Mouse (Mus musculus) 3134 (cell line): ENCODE data around the gene Lect2.

Experiments
- DNase-seq: peaks from one replicate; pipeline ENCODE4 v3.0.0-alpha.2; 2011; ENCODE audit warnings: low spot score; ENCODE audit not compliant: insufficient read length; ENCODE audit errors: extremely low read depth

The Lect2 gene

DNA sequence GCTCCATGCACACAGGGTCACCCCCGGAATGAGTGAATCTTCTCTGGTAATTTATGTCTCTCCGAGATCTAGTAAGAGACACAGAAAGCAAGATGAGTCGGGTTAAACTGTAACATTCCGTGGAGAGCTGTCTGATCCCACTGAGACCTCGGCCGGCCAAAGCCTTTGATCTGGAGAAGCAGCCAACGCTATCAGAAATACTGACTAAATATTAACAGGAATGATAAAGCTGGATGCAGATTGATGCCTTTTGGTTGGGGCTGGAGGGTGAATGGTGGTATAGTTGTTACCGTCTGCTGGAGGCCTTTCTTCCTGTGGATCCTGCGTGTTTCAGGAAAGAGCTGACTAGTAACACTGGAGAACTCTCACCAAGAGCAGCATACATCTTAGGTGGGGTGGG lies at the start of gene Lect2:
Gene Lect2, minus strand, starts transcription at position 102 of the 400 bp plus-strand sequence.
- DNase-seq = no peak

- no peak for DNase-seq
Measured at GRCm38 (mm10) chr13:56597296-56597695, 49.0 kb upstream of the Lect2 start.

- no peak for DNase-seq
Measured at GRCm38 (mm10) chr13:56595246-56595645, 46.9 kb upstream of the Lect2 start.

- no peak for DNase-seq
Measured at GRCm38 (mm10) chr13:56593961-56594391, 45.7 kb upstream of the Lect2 start.

DNA sequence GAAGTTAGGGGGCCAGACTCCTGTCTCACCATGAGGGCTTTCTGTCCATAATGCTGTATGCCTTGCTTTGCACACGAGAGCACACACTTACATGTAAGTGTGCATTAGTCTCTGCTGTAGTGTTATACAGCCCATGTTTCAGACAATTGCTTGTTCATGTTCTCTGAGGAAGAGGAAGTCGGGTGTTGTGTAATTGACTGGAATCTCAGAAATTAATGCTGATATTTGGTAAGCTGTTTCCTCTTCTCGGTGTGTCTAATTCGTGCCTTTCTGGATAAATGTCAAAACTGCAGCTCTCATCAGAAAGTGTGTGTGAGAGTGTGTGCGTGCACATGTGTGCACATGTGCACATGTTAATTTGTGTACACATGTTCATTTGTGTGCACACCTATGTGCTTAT lies 44.9 kb upstream of the Lect2 start:
- no peak for DNase-seq

- no peak for DNase-seq
Measured at GRCm38 (mm10) chr13:56591939-56592338, 43.6 kb upstream of the Lect2 start.

- no peak for DNase-seq
Measured at GRCm38 (mm10) chr13:56591191-56591590, 42.9 kb upstream of the Lect2 start.

GRCm38 (mm10) chr13:56590202-56590601 lies 41.9 kb upstream of the Lect2 start:
- no peak for DNase-seq

GRCm38 (mm10) chr13:56588454-56589117 lies 40.3 kb upstream of the Lect2 start:
- DNase-seq = no peak

DNA sequence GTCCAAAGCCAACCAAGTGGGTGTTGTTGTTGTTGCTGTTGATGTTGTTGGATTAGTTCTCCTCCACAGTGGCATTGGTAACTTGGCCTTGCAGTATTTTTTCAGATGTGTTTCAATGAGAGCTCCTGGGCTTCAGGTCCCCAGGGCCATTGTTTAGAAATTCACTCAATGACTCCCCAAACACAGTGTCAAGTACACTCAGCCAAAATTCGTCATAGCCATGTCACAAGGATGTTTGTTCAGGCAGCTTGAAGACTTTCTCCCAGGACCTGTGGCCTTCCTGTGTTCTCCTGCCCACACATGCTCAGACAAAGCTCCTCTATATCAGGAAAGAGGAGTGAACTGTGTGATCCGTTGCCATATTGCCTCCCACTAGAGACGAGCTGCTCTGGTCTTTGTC lies 37.7 kb upstream of the Lect2 start:
- DNase-seq = no peak

GRCm38 (mm10) chr13:56582720-56583119 lies 34.4 kb upstream of the Lect2 start:
- peak; percentile 69 for DNase-seq

- DNase-seq = peak; percentile 83
Measured at GRCm38 (mm10) chr13:56581961-56582434, 33.7 kb upstream of the Lect2 start.

DNA sequence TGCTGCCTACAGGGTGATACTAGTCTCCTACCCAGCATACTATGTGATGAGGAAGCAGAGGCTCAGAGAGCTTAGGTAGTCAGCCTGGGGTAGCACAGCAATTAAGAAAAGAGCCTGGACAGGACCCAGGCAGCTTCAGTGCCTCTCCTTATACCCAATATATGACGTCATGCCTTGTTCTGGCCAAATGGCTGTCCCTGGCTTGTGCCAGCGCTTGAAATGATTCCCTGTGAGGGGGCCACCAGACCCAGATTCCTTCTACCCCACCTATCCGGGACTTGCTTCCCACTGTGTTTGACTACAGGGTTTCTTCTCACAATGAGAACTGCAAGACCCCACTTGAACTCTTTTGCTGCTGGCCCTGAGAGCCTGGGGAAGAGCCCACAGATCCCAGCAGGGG lies 33.2 kb upstream of the Lect2 start:
- DNase-seq = peak; percentile 53

DNA sequence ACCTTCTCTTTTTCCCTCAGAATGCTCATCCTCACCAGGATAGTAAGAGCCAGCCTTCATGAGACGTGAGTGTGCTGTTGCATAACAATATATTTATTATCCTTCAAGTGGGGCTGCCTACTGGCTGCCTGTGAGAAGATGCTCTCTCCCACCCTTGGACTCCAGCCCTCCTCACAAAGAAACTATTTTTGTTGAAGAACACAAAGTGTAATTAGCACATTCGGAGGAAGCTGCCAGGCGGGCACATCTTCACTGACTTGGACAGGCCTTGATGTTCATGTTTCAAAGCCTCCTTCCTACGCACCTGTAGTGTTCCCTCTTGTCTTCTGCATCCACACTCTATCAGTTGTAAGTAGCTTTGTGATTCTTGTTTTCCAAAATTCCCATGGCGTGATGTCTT lies 32.1 kb upstream of the Lect2 start:
- DNase-seq = no peak

GRCm38 (mm10) chr13:56578097-56578496 lies 29.8 kb upstream of the Lect2 start:
- no peak for DNase-seq

DNA sequence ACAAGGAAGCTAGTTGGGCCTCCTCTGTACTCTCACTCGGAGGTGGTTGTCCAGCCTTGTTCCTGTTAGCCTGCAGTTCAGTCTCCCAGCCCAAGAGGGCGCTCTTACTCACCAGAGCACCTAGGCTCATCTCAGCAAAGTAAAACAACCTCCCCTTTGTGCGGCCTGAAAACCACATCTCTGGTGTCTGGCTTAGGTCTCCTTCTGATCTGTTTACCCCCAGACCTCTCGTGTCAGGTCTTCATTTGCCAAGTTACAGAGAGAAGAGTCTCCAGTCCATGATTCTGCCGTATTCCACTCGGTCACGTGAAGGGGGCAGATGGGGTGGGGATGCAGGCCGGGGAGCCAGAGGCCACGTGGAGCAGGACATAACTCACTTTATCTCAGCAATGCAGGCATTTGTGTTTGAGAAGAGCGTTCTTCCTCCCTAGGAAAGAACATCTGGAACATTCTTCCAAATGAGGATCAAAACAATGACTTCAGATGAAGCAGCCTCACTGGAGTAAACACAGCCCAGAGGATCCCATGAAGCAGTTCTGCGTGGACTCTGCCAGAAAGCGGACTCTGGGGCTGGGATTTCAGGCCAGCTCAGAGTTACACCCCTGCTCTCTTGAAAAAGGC lies 27.5 kb upstream of the Lect2 start:
- DNase-seq = peak; percentile 53

- no peak for DNase-seq
Measured at GRCm38 (mm10) chr13:56575074-56575473, 26.8 kb upstream of the Lect2 start.

GRCm38 (mm10) chr13:56571645-56572044 lies 23.3 kb upstream of the Lect2 start:
- DNase-seq = no peak

- DNase-seq = no peak
Measured at GRCm38 (mm10) chr13:56566336-56566735, 18.0 kb upstream of the Lect2 start.

- DNase-seq = no peak
Measured at GRCm38 (mm10) chr13:56563075-56563474, 14.8 kb upstream of the Lect2 start.

DNA sequence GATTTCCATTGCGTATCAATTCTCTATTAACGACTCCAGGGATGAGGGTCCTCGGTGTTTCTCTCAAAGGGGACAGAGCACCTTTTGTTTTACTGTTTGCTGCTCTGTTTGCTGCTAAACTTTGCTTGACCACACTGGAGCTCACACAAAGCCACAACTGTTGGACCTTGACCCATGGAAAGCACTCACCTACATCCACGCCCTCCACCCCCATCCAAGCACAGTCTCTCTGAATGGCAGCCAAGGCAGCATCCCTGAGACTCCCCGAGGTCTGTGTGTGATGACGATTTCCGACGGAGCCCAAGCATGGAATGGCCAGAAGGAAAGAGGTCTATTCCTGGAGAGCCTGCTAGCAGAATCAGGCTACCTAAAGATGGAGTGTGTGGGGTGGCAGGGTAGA lies 12.8 kb upstream of the Lect2 start:
- DNase-seq = no peak

GRCm38 (mm10) chr13:56559841-56560370 lies 11.6 kb upstream of the Lect2 start:
- DNase-seq = no peak
